Mouse (Mus musculus): ENCODE measurements around the gene Olfr111.
"Not testable (repeated sequence)": the region's sequence is repeated elsewhere in the genome, so short reads cannot be mapped to it uniquely, and the experiment has no call there.

The Olfr111 gene

GRCm38 (mm10) chr17:37507730-37508129, at the start of gene Olfr111:
Gene Olfr111 (plus strand): TSS chr17:37508030.
- DNase-seq (ENCODE audit: low spot score) = no peak

GRCm38 (mm10) chr17:37458616-37459015, 49.2 kb upstream of the Olfr111 start, which contains the start of gene Olfr109:
Gene Olfr109 (plus strand): TSS chr17:37458916.
- DNase-seq (ENCODE audit: low spot score) = no peak

GRCm38 (mm10) chr17:37483452-37483851, 24.4 kb upstream of the Olfr111 start, which contains the start of gene H2-M2:
Gene H2-M2 (minus strand): TSS chr17:37483552.
- DNase-seq (ENCODE audit: low spot score) = no peak

GRCm38 (mm10) chr17:37491930-37492518, 15.8 kb upstream of the Olfr111 start, which contains the start of gene Olfr110:
Gene Olfr110 (plus strand): TSS chr17:37492468.
- DNase-seq (ENCODE audit: low spot score) = no peak

GRCm38 (mm10) chr17:37524612-37525011, 16.8 kb downstream of the Olfr111 start:
- not testable (repeated sequence) for DNase-seq (ENCODE audit: low spot score)

GRCm38 (mm10) chr17:37525427-37525826, 17.6 kb downstream of the Olfr111 start:
- not testable (repeated sequence) for DNase-seq (ENCODE audit: low spot score)

GRCm38 (mm10) chr17:37535173-37535572, 27.3 kb downstream of the Olfr111 start:
- DNase-seq (ENCODE audit: low spot score) = no peak

GRCm38 (mm10) chr17:37538416-37538815, 30.6 kb downstream of the Olfr111 start:
- DNase-seq (ENCODE audit: low spot score) = not testable (repeated sequence)

GRCm38 (mm10) chr17:37541454-37542119, 33.8 kb downstream of the Olfr111 start:
- DNase-seq (ENCODE audit: low spot score) = no peak

GRCm38 (mm10) chr17:37543800-37544435, 36.1 kb downstream of the Olfr111 start:
- no peak for DNase-seq (ENCODE audit: low spot score)

- no peak for DNase-seq (ENCODE audit: low spot score)
Measured at GRCm38 (mm10) chr17:37558913-37559615, 51.2 kb downstream of the Olfr111 start.

- no peak for DNase-seq (ENCODE audit: low spot score)
Measured at GRCm38 (mm10) chr17:37569351-37569750, 61.5 kb downstream of the Olfr111 start, which contains the start of gene Olfr112. Gene Olfr112 (minus strand): TSS chr17:37569451.

GRCm38 (mm10) chr17:37577563-37577962, 69.7 kb downstream of the Olfr111 start, which contains the start of gene Olfr113:
Gene Olfr113 (minus strand): TSS chr17:37577663.
- no peak for DNase-seq (ENCODE audit: low spot score)

All from embryo, embryonic 10 days (tissue).